Mouse (Mus musculus) lung, adult 18-20 months (tissue): Measurements from ENCODE around the gene Ankrd11.

Experiments
- DNase-seq, 2 experiments: peaks; one replicate each; pipeline ENCODE4 v3.0.0; 2022; ENCODE audit warnings: mixed read lengths in 2 of 2

Gene Ankrd11

DNA sequence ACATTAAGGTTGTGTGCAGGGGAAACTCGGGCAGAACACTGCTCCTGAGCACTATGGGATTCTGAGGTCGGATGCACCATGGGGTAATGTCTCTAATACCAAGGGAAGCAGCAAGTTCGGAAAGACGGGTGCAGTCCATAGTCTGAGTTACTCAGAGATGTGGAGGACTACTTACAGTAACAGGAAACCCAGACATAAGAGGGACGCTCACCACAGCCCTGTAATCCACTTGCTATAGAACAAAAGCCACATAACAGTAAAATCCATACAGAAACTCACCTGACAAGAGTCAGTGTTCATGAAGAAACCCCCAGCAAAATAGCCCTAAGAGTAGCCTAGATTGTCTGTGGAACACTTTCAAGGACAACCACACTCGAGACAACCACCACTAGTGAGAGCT is 118.0 kb downstream of the Ankrd11 start:
- DNase-seq, result no peak

DNA sequence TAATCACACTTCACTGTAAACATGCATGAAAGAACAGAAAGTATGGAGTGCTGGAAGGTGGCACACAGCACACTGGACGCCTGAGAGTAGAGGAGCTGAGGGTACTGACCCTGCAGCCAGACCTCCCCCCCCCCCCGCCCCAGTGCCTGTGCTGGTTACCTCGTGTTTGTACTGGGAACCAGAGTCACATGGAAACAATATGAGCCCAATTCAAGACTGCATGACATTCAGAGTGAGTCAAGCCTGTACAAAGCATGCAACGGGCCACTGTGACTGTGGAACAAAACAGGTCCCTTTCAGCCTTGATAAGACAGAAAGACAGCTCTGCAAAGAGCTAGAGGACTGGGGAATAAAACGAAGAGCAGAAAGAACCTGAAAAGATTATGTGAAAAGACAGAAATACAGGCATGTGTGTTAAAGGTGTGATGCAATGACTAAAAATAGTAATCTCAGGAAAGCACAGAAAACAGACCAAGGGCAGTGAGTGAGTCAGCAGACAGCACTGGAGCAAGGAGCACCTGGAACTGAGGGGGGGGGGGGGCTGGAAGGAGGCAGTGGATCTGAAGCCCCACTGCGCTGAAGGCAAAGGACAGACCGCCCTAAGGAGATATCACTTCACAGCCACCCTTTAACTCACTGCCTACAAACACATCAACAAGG is 118.5 kb downstream of the Ankrd11 start:
- no peak for DNase-seq

DNA sequence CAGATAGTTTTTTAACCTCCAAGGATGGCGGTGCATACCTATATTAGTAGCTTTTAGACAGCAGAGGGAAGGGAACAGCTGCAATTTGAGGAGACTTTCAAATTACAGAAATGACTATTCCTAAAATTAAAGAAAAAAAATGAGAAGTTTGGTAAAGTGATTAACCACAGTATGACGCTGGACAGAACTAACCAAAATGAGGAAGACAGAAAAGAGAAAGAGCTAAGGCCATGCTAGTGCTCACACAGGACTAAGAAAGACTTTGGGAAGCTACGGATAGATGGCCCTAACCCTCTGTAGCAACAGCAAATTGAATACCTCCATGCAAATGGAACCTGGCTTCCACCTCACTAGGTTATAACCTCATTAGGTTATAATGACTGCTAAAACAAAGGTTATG is 119.1 kb downstream of the Ankrd11 start:
- no peak for DNase-seq

DNA sequence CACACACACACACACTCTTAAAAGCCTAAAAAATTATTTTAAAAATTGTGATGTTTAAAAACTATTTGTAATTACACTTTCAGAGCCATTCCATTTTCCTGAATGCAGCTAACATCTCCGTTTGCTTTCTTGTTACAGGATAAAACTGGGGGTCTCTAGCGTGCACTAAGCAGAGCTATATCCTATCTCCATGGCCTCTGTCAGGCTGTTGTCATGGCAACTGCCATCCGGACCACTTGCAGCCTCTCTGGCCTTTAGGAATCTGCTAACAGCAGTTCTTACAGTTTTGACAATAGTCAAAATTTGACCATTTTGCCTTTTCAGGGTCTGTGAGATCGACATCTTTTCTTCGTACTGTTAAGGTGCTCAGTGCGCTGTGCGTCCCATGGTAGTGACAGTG is 121.2 kb downstream of the Ankrd11 start:
- DNase-seq, result no peak

DNA sequence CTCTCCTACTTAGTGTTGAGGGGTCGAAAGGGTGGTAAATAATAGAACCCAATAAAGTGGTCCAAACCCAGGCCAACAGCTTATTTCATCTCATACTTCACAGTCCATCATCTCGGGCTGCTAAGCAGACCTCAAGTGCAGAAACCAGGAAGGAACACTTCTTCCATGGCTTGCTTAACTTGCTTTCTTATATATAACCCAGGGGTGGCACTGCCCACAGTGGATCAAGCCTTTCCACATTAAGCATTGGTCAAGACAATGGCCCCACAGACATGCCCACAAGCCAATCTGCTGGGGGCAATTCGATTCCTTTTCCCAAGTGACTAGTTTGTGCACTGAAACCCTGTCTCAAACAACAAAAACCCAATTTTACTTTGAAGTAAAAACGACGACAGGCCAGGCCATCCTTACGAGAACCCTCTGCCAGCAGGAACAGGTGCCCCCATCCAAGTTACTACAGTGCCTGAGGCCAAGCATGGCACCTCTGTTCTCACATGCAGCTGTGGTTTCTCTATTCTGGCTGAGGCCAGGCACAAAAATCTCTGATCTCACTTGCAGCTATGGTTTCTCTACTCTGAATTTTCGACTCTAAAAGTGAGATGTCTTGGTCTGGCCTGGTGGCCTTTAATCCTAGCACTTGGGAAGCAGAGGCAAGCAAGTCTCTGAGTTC is 123.5 kb downstream of the Ankrd11 start:
- DNase-seq, result no peak

DNA sequence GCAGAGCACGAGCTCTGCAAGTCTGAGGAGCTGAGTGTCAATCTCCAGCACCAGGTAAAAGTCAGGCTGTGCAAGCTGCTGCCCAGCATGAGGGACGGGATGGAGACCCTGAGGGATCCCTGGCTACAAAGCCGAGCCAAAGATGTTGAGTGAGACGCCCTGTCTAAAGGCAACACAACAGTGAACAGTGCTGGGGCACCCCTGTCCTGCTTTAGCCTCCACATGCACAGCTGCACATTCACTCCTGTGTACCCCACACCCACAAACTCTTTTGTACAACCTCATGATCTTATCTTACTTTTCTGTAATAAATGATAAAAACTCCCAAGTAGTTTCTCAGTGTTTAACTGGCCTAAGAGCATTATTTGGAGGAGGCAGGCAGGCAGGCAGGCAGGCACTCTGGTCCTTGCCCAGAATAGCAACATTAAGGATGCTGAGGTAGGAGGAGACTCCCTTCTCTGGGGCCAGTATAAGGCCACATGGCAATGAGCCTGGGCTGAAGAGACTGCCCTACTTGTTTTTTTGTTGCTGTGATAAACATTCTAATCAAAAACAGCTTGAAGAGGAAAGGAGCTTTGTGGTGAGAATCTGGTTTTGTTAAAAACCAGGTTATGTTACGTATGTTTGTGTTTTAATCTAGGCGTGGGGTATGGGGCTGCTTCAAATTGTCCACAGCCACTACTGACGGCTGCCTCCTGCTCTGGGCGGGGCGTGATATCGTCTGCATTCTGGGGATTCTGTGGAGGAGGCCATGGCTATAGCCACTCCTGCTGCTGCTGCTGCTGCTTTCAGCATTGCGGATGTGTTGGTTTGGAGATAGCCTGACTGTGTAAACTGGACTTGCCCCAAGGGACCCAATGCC is 124.3 kb downstream of the Ankrd11 start:
- peak; percentile 35 to 56 for DNase-seq

DNA sequence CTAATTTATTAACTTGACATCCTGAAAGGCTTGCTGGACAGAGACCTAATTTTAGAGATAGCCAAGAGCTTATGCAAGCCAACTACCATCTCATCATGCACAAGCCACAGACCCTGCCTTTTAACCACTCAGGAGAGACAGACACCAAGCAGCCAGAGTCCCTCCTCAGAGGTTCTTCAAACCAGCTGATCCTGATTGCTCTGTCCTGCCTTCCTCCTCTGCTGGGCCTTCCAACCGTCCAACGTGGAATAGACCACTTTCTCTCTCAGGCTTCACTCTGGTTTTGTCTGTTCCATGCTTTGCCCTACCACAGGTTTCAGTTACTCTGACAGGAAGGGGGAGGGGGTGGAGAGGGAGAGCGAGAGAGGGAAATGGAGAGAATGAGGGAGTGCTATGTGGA is 125.3 kb downstream of the Ankrd11 start:
- DNase-seq, result no peak

DNA sequence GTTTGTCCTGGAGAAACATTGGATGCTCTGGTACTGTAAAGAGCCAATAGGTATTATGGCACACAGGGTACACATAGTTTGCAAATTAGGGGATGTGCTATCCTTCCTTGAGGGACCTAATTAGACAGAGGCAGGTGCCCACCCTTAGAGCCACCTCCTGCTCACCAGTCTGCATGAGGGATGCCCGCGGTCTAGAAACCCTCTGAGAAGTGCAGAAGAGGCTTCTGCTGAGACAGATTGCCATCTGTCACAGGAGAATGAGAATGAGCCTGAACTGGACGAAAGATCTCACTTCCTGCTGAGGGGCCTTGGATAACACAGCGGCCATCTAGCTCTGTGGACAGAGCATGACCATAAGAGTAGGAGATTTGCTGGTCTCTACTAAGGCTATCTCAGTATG is 129.2 kb downstream of the Ankrd11 start:
- DNase-seq, result no peak

DNA sequence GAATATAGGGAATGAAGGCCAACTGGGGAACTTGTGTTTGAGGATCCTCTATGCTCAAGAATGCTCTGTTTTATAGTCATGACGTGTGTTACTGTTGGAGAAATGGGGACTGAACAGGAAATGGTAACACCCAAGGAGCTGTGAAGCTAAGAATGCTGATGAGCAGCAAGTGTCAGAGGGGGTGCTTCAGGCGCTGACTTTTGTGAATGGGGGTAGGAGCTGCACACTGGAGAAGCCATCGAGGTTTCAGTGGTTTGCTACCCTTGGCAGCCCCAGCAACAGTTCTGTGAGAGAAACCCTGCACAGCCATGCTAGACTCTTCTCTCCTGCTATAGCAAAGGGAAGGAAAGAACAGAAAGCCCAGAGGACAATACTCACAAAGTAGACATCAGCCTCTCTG is 129.9 kb downstream of the Ankrd11 start:
- no peak for DNase-seq

DNA sequence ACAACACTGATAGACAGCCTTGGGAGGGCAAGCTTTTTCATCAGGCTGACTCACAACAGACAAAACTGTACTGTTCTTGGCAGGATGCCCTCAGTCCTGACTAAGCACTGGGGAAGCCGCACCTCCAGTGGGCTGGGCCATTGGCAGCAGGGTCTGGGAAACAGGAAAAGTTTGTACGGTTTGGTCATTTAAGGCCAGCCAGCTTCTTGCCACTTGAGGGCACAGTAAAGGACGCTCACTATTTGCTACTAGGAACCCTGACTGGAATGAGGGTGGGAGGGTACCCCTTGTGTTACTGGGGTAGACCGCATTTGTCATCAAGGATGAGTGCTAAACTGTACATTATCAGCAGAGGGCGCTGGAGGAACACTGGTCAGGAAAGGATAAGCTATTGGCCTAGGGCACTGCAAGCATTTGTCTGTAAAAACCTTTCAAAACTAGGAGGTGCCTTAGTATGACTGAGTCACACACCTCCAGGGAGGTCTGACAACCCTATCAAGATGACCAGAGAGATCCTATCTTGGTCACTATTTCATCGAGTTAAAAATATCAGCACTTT is 135.5 kb downstream of the Ankrd11 start:
- DNase-seq, result peak; percentile 94 to 96

DNA sequence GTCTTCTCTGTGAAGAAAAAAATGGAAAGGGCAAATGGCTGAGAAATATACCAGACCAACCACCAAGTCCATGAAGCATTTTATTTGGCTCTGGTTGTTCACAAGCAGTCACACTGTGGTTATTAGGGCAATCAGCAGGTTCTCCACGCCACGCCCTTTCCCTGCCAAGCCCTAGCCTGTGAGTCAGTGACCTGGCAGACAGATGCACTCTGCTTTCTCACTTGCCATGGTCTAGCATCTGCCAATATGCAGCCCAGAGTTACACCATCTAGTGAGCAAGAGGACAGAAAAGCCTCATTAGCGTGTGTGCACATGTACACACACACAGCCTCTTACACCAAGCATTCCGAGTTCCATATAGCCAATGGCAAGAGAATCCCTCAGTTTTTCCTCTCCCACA is 136.7 kb downstream of the Ankrd11 start:
- peak; percentile 58 to 60 for DNase-seq

DNA sequence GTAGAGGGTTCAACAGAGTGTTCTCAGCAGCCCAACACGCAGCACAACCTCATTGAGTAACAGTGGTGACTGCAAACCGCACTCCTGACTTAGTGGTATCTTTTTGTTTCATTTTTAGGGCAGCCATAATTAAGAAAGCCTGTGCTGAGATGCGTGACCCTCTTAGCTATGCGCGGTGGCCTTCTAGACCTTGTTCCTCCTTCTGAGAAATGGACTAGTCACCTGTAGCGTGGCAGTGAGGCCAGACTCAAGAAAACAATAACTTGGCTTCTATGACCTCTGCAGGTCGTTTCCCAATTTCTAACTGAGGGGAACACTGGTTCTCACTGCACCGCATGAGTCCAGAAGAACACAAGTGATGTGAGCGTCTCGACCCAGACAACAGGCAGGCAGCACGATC is 137.6 kb downstream of the Ankrd11 start:
- no peak for DNase-seq

DNA sequence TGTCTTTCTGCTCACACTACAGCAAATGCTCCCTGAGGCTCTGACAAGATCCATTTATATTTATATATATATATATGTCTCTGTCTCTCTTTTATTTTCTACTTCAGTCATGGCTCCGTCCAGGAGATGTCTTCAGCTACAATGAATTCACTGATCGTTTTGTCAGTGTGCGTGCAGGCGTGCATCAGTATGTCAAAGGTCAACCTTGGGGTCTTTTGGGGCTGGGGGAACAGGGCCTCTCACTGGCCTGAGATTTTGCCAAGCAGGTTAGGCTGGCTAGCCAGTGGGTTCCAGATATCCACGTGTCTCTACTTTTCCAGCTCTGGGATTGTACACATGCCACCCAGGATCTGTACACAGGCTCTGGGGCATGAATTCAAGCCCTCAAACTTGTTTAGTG is 139.1 kb downstream of the Ankrd11 start:
- DNase-seq, result no peak

DNA sequence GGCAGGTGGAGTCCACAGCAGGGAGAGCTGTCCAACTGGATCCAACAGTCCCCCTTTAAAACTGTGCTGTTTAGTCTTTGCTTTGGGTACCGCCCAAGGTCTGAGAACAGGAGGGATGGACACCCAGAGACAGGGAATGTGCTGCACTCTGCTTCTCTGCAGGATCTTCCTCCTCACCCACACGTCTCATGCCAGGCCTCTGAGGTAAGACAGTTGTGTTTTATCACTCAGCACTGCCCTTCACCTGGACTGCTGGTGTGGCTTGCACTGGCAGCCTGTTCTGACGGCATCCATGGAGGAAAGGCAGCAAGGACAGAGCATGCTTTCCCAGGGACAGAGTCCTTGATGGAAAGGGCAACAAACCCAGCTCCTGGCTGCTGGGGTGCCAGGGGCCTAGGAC is 139.5 kb downstream of the Ankrd11 start:
- DNase-seq, result no peak

DNA sequence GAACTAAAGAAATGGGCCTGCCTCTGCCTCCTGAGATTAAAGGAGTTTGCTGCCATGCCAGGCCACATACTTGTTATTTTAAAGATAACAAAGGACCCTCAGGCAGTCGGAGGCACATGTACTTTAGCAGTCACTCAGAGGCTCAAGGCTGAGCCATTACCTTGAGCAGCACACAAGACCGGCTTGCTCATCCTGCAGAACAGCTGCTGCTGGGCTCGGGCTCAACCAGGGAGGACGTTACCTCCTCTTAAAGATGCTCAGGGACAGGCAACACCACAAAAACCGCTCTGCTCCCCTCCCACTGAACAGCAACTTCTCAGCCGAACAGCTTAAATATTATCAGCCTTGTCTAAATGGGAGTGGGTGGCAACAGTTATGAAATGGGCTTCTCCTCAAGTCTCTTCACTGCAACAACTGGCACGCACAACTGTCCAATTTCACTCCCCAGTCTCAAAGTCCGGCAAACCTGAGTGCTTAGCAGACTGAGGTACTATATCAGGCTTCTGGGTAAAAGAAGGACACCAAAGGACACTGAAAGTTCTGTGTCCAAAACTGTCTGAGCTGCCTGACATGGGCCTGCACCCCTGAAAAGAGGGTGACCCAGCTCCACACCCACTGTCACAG is 140.1 kb downstream of the Ankrd11 start:
- no peak for DNase-seq

DNA sequence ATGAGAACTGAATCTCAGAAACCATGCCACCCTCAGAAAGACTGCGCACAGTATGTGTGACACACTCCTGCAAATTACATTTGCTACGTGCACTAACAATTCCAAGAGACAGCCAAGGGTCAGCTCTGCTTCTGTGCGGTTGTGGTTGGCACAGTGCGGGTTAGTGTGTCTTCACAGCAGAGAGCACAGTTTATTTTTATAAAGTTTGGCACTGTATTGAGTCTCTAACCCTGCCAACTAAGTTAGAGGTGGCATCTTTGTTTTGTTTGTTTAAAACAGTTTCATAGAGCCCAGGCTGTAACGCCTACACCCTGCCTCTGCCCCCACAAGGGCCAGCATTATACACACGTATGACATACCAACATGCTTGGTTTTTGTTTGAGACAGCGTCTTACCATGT is 140.6 kb downstream of the Ankrd11 start:
- DNase-seq, result no peak

DNA sequence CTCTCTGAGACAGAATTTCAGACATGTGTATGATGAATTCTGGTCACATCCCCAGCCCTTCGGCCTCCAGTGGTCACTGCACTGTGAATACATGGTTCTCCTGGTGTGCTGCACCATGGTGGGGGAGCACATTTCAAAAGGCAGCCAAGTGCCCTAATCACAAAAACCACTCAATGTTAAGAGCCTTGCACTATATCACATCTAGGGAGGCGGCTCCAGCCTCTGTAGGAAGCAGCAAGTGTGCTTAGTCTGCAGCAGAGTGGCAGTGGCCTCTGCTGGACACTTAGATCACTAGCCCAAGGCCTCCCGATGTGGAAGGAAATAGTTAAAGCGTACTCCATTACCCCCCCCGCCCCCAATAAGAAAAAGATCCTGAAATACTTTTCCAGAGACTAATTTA is 143.0 kb downstream of the Ankrd11 start:
- no peak for DNase-seq

DNA sequence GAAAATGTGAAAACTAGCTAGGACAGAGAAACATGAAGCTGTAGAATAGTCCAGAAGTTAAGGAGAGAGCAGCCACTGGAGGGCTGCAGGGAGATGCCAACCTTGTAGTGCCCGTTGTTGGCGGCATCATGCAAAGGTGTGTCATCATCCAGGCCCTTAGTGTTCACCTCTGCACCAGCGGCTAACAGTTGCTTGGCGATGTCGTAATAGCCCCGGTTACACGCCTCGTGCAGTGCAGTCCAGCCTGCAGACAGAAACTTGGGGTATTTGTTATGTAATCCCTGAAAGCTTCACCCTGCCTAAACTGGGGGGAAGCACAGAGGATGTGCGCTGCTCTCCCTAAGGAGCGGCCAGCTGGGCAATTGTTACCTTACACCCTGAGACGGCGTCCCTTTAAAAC is 143.6 kb downstream of the Ankrd11 start:
- DNase-seq, result peak; percentile 21 to 35

DNA sequence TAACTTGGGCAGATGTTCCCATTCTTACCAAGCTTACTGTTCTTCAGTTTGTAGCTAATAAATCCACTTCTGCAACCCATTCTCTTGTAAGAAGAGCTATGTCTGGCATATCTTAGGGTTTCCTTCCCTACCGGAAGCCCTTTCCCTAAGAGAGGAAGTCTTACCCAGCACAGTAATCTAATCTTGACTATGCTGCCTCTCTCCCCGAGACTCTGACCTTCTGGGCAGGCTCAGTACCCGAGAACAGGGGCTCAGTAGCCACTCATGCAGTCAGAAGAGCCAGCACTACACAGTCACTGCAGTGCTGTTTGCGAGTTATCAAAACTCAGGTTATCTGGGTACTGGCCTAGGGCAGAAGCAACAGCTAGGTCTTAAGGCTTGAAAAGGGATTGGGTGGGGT is 144.1 kb downstream of the Ankrd11 start:
- no peak for DNase-seq

DNA sequence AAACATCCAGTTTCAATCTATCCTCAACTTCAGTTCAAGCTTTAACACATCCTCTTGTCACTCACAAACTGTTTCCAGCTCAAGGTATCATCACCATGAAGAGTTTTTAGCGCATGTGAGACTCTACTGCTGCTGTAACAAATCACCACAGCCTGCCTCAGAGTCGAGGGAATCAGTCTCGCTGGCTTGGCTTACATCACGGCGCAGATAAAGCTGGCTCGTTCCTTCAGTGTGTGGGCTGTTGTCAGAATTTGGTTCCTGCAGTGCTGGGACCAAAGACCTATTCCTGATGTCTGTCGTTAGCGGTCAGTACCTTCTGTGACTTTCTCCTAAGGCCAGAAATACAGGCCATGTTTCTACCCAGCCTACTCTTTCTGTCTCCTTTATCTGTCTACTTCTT is 144.9 kb downstream of the Ankrd11 start:
- DNase-seq, result no peak

DNA sequence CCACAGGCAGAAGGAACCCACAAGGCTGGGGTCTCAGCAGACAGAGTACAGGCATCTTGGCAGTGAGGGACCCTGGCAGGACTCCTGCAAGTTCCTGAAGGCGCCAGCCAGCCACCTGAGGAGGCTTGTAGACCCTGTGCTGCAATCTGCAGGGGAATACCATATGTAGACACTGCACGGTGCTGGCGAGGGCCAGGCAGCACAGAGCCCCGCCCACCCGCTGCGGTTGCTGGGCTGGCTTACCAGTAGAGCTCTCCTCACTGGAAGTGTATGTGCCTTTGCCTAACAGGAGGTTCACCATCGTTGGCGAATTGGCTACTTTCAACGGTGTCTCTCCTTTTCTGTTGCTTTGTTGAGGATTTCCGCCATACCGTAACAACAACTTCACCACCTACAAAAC is 145.8 kb downstream of the Ankrd11 start:
- DNase-seq, result no peak

DNA sequence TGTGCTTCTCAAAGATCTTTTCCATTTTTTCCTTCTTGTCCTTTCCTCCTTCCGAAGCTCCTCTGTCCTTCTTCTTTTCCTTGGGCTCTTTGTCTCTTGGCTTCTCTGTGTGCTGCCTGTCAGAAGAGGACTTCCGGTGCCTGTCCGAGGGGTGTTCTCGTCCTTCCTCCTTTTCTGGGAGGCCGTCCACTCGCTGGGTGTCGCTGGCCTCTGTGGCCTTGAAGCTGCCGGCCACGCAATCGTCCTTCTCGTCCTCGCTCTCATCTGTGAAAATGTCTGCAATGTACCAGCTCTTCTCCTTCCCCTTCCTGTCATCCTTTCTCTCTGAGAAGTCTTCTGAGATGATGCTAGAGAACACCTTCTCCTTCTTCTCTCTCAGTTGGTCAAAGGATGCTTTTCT is 148.6 kb downstream of the Ankrd11 start:
- no peak for DNase-seq

DNA sequence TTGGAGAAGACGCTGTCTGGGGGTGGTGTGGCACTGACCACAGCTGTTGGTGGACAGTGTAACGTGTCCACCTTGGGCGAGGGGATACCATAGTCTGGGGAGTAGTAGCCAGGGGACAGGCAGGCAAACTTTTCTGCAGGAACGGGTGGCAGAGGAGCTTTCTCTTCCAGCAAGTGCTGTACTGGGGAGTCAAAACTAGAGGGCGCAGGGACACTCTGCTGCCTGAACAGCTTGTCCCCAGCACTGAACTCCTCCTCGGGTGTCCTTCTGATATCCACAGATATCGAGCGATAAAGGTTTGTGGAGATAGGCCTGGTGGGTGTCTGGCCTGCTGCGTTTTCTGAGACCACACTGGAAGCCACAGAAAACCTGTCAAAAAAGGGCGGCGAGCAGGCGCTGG is 150.6 kb downstream of the Ankrd11 start:
- no peak for DNase-seq
